Mouse (Mus musculus) ovary, postnatal 36 days (tissue): ENCODE measurements at regions not wholly inside any gene's neighbourhood (a gene's known extent, or its start where the extent isn't known, plus 50 kb on each side); places are given as distances from the start of the nearest gene placed in this dataset.

Experiments
- DNase-seq: peaks from one replicate; pipeline ENCODE4 v3.0.0; 2022; ENCODE audit warnings: low spot score, mixed read lengths

- DNase-seq: no peak
These were observed 456.2 kb upstream of the Slc30a5 start for GRCm38 (mm10) chr13:101289407-101289806.

GRCm38 (mm10) chr13:101287131-101287530 lies 453.9 kb upstream of the Slc30a5 start:
- DNase-seq: no peak

- DNase-seq: no peak
These were observed 453.0 kb upstream of the Slc30a5 start for GRCm38 (mm10) chr13:101286029-101286917.

GRCm38 (mm10) chr13:101278127-101278526 lies 444.9 kb upstream of the Slc30a5 start:
- DNase-seq: no peak

- DNase-seq: no peak
These were observed 443.5 kb upstream of the Slc30a5 start for GRCm38 (mm10) chr13:101276766-101277165.

- DNase-seq: no peak
These were observed 441.4 kb upstream of the Slc30a5 start for GRCm38 (mm10) chr13:101274470-101275141.

- DNase-seq: no peak
These were observed 440.1 kb upstream of the Slc30a5 start for GRCm38 (mm10) chr13:101273321-101273720.

- DNase-seq: no peak
These were observed 420.7 kb upstream of the Slc30a5 start for GRCm38 (mm10) chr13:101253698-101254468.

GRCm38 (mm10) chr13:101249369-101249768 lies 416.1 kb upstream of the Slc30a5 start:
- DNase-seq: no peak

GRCm38 (mm10) chr13:101244326-101244725 lies 411.1 kb upstream of the Slc30a5 start:
- DNase-seq: no peak

- no peak for DNase-seq
These were observed 405.6 kb upstream of the Slc30a5 start for GRCm38 (mm10) chr13:101238860-101239259.

- no peak for DNase-seq
These were observed 403.8 kb upstream of the Slc30a5 start for GRCm38 (mm10) chr13:101237035-101237434.

- DNase-seq: no peak
These were observed 402.6 kb upstream of the Slc30a5 start for GRCm38 (mm10) chr13:101235846-101236245.

- no peak for DNase-seq
These were observed 401.9 kb upstream of the Slc30a5 start for GRCm38 (mm10) chr13:101235110-101235509.

GRCm38 (mm10) chr13:101234550-101234949 lies 401.3 kb upstream of the Slc30a5 start:
- DNase-seq: no peak

- no peak for DNase-seq
These were observed 400.6 kb upstream of the Slc30a5 start for GRCm38 (mm10) chr13:101233843-101234281.

- DNase-seq: no peak
These were observed 400.1 kb upstream of the Slc30a5 start for GRCm38 (mm10) chr13:101233181-101233842.

GRCm38 (mm10) chr13:101229861-101230260 lies 396.6 kb upstream of the Slc30a5 start:
- DNase-seq: no peak

GRCm38 (mm10) chr13:101225366-101225765 lies 392.1 kb upstream of the Slc30a5 start:
- DNase-seq: no peak

GRCm38 (mm10) chr13:101221331-101222043 lies 388.3 kb upstream of the Slc30a5 start:
- no peak for DNase-seq

GRCm38 (mm10) chr13:101219568-101219967 lies 386.3 kb upstream of the Slc30a5 start:
- no peak for DNase-seq
